ENCODE assay signal across 10 mouse cellular contexts in genomic region chr14:57386758-57387561, GRCm38 (mm10). TPM values are rescaled to one million over a fixed set of nuclear protein-coding genes. Genes with fewer than 3 reads are reported as not detected.
DNase-seq lines count a peak whose midpoint lies in the region; ATAC-seq and TF ChIP-seq lines count a peak whose summit lies in the region.
"Had no signal": no experiment of that assay in that cellular context is flagged by ENCODE, and none has a peak within 500 bp of the region (broad histone marks: within the 10 kb centered on the region; RNA-seq: fewer than 3 reads in every experiment).

No protein-coding gene starts in this region.

- H3K36me3 ChIP-seq in lung, postnatal 0 days (ENCODE audit: insufficient read depth, low read length) = no peaks in the 10 kb centered on the region
- no peaks in the 10 kb centered on the region for H3K36me3 ChIP-seq in kidney, embryonic 14.5 days (ENCODE audit: control insufficient read depth, insufficient read depth, low read length)
- H3K36me3 ChIP-seq: limb, embryonic 13.5 days had no signal

- WGBS in lung, postnatal 0 days = 56% methylated on average over 14 of the region's 14 CpGs
- 44% methylated on average over 14 of the region's 14 CpGs for WGBS in kidney, embryonic 14.5 days

- no peak overlapping the region for H3K4me2 ChIP-seq in lung, postnatal 0 days (replicated peaks; ENCODE audit: low read depth, low read length)
- no peak overlapping the region; the same call in 1 of the 2 replicates for H3K4me2 ChIP-seq in kidney, embryonic 14.5 days (replicated peaks; ENCODE audit: low read depth, low read length)
- H3K4me2 ChIP-seq: limb, embryonic 13.5 days had no signal

- H3K9ac ChIP-seq in lung, postnatal 0 days (replicated peaks; ENCODE audit: low read depth) = no peak overlapping the region
- no peak overlapping the region for H3K9ac ChIP-seq in kidney, embryonic 14.5 days (ENCODE audit: low read depth, low read length)
- H3K9ac ChIP-seq: limb, embryonic 13.5 days had no signal

- no peak overlapping the region for H3K4me3 ChIP-seq in lung, postnatal 0 days (ENCODE audit: low read depth, low read length)
- no peak overlapping the region for H3K4me3 ChIP-seq in kidney, embryonic 14.5 days (ENCODE audit: low read length)
- H3K4me3 ChIP-seq: limb, embryonic 13.5 days had no signal

- no peaks in the 10 kb centered on the region for H3K27me3 ChIP-seq in lung, postnatal 0 days (replicated peaks; ENCODE audit: insufficient read depth, low read length)
- H3K27me3 ChIP-seq in kidney, embryonic 14.5 days (ENCODE audit: control insufficient read depth, insufficient read depth, low read length) = no peaks in the 10 kb centered on the region
- H3K27me3 ChIP-seq: limb, embryonic 13.5 days; Patski had no signal

- no peak overlapping the region for H3K27ac ChIP-seq in lung, postnatal 0 days (ENCODE audit: low read length)
- no peak overlapping the region for H3K27ac ChIP-seq in kidney, embryonic 14.5 days (ENCODE audit: low read depth, low read length)
- H3K27ac ChIP-seq: limb, embryonic 13.5 days had no signal

- no peak for DNase-seq in lung, postnatal 0 days (ENCODE audit: low spot score)
- no peak for DNase-seq in lung, postnatal 25 days (ENCODE audit: low spot score)
- peak; percentile 36 for DNase-seq in forelimb bud, embryonic 11.5 days (ENCODE audit: low read depth, low spot score)
- no peak for DNase-seq in cerebellum, adult 11 months
- DNase-seq in embryo, embryonic 10.5 days (ENCODE audit: low spot score) = no peak
- DNase-seq: thymus, postnatal 36 days had no signal

- no peak for TF ChIP-seq CTCF in lung, postnatal 0 days (IDR thresholded peaks at IDR 0.05)

- H3K9me3 ChIP-seq in lung, postnatal 0 days (ENCODE audit: low read length) = no peaks in the 10 kb centered on the region
- H3K9me3 ChIP-seq in kidney, embryonic 14.5 days (ENCODE audit: control insufficient read depth, low read length) = no peaks in the 10 kb centered on the region
- H3K9me3 ChIP-seq: limb, embryonic 13.5 days had no signal

- TF ChIP-seq EP300 in lung, postnatal 0 days (IDR thresholded peaks at IDR 0.05) = no peak

- no peaks in the 10 kb centered on the region for H3K4me1 ChIP-seq in lung, postnatal 0 days (ENCODE audit: insufficient read depth, low read depth, low read length)
- H3K4me1 ChIP-seq in kidney, embryonic 14.5 days (ENCODE audit: control insufficient read depth, insufficient read depth, low read length) = no peaks in the 10 kb centered on the region

- 0 out of 2 replicates have a peak, but pooled peaks have one; percentile 41 for ATAC-seq in lung, postnatal 0 days
- ATAC-seq in kidney, embryonic 14.5 days (ENCODE audit: low FRiP score, low TSS enrichment) = 0 out of 2 replicates have a peak, but pooled peaks have one; percentile 20
- ATAC-seq in neutrophil, adult 5-6 weeks (ENCODE audit: extremely low read depth, insufficient number of reproducible peaks, low FRiP score, poor library complexity, severe bottlenecking) = 0 out of 2 replicates have a peak, but pooled peaks have one; percentile 23
- ATAC-seq: Patski had no signal

RNA-seq across cellular contexts. Expression of gene Cryl1, which starts 11.4 kb away (rescaled TPM):
- polyA plus RNA-seq in lung, postnatal 0 days (2015; fragmentation: Nextera tagmentation; extraction: Ambion mirVana) = 16.0 and 17.5 TPM in 2 replicates
- polyA plus RNA-seq in kidney, embryonic 14.5 days (2014; fragmentation: Nextera tagmentation; extraction: Ambion mirVana) = 14.3 and 17.6 TPM in 2 replicates
- total RNA-seq in neutrophil, adult 5-6 weeks (2017) = 7.2 and 8.7 TPM in 2 replicates

RNA-seq across cellular contexts. Expression of gene Ift88, which starts 36.9 kb away (rescaled TPM):
- polyA plus RNA-seq in lung, postnatal 0 days (2015; fragmentation: Nextera tagmentation; extraction: Ambion mirVana) = 11.0 and 14.8 TPM in 2 replicates
- polyA plus RNA-seq in kidney, embryonic 14.5 days (2014; fragmentation: Nextera tagmentation; extraction: Ambion mirVana) = 16.2 and 22.5 TPM in 2 replicates
- 5.6 and 5.8 TPM in 2 replicates for total RNA-seq in neutrophil, adult 5-6 weeks (2017)
